Mouse (Mus musculus) neutrophil, adult 83 days (primary cell): ENCODE data around the gene Dgke. TPM values are rescaled to one million over a fixed set of nuclear protein-coding genes. Genes with fewer than 3 reads are reported as not detected.

Experiments
- total RNA-seq, 2 experiments: library from RNA; stranded (reverse); gene quantifications; one replicate each; pipeline ENCODE4 v1.2.4; 2023

Dgke gene
- 1 to 10 TPM in 1 of 2 experiments, under 1 TPM in 1; 0.92 to 1.1 TPM for total RNA-seq

DNA sequence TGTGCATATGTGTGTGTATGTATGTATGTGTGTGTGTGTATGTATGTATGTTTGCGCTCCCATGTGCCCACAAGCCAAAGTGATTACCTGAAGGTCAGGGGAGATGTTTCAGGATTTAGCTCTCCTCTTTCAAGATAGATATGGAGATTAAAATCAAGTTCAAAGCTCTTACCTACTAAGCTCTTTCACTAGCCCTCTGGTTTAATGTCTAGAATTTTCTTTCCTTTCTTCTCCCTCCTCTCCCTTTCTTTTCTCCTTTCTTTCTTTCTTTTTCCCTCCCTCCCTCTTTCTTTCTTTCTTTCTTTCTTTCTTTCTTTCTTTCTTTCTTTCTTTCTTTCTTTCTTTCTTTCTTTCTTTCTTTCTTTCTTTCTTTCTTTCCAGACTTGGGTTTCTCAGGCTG, at the start of gene Dgke:
Dgke (minus strand) TSS at position 101 of the 400 bp plus-strand sequence.

DNA sequence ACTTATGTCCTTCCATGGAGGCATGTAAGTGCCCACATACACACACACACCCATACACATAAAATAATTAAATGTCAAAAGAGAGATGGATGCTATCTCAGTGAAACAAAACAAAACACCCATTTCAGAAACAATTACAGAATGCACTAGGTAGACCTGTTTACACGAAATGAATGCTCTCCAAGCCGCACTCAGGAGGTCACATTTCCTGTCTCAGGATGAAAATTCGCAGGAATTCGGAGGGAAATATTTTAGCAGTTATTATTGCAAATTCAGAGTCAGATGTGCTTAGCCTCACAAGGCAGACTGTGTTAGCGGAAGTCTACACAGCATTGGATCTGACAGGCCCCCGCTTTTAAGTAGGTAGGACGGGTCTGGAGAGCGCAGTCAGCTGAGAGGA, 6.9 kb upstream of the Dgke start, which contains the start of gene Gm525:
Gm525 (plus strand) TSS at position 301 of the 400 bp plus-strand sequence.

GRCm38 (mm10) chr11:88998974-88999722, 67.5 kb downstream of the Dgke start, which contains the start of gene Trim25:
Trim25 (plus strand) TSS chr11:88999376.

Other genes starting within 250 kb of the Dgke start
- 1 to 10 TPM; 3.0 to 3.4 TPM for gene Akap1, start 202.3 kb downstream of the Dgke start, total RNA-seq
- gene Scpep1, start 111.4 kb downstream of the Dgke start, total RNA-seq: 10 to 100 TPM; 37.1 to 41.7 TPM
- not detected for gene Elobl, start 99.9 kb downstream of the Dgke start, total RNA-seq
- 1 to 10 TPM; 4.3 to 4.6 TPM for gene Coil, start 96.6 kb downstream of the Dgke start, total RNA-seq
- gene Trim25, start 67.5 kb downstream of the Dgke start, total RNA-seq: 10 to 100 TPM; 48.1 to 59.4 TPM
- gene Gm525, start 7.0 kb upstream of the Dgke start, total RNA-seq: not detected
- not detected for gene Nog, start 235.5 kb upstream of the Dgke start, total RNA-seq